Mouse (Mus musculus): ENCODE results near the gene Etv6. TPM values are rescaled to one million over a fixed set of nuclear protein-coding genes. Genes with fewer than 3 reads are reported as not detected.

Etv6 gene
- total and polyA plus RNA-seq, 3 experiments, result 12.6 to 25.9 TPM; not detected in 1

GRCm38 (mm10) chr6:134083428-134083827 lies 47.9 kb downstream of the Etv6 start:
- Histone ChIP-seq H3K36me3 (ENCODE audit: control insufficient read depth in 1 of 2, insufficient read depth in 2 of 2, low read length in 2 of 2) (peaks cover 6 to 18% of the 10 kb centered on the region in 2 experiments), H3K27me3 (ENCODE audit: control insufficient read depth in 1 of 2, insufficient read depth in 2 of 2, low read length in 2 of 2) (no peaks in the 10 kb centered on the region), H3K4me1 (ENCODE audit: control insufficient read depth in 1 of 2, insufficient read depth in 2 of 2, low read length in 2 of 2) (peaks cover 3 to 17% of the 10 kb centered on the region in 2 experiments), H3K27ac (ENCODE audit: control insufficient read depth, low read depth, low read length) (peak overlapping the region; percentile 97), H3K9ac (ENCODE audit: control insufficient read depth, low read depth, low read length, poor library complexity, severe bottlenecking) (peak overlapping the region; percentile 68), H3K79me2 (ENCODE audit: control insufficient read depth, insufficient read depth, low read length, poor library complexity) (peaks cover 18% of the 10 kb centered on the region), H3K9me3 (replicated peaks; ENCODE audit: insufficient read depth, low read length) (no peaks in the 10 kb centered on the region), H3K4me3 (ENCODE audit: control insufficient read depth in 1 of 2, insufficient read depth in 1 of 2, low read depth in 2 of 2, low read length in 2 of 2) (peak overlapping the region in 1 of 2 experiments; percentile 25; a peak in 2 of 4 replicates)
- DNase-seq (ENCODE audit: low read depth, low spot score), result peak; percentile 57
- TF ChIP-seq MAFK (IDR thresholded peaks at IDR 0.05; ENCODE audit: borderline replicate concordance, low read depth, low read length), result no peak
- TF ChIP-seq ZNF384 (IDR thresholded peaks at IDR 0.05; ENCODE audit: low read depth, low read length), result no peak
- TF ChIP-seq NRF1 (IDR thresholded peaks at IDR 0.05; ENCODE audit: insufficient read depth, low read depth, low read length, poor library complexity, severe bottlenecking), result no peak
- TF ChIP-seq CHD1 (IDR thresholded peaks at IDR 0.05; ENCODE audit: low read depth, low read length), result no peak
- TF ChIP-seq JUND (IDR thresholded peaks at IDR 0.05; ENCODE audit: low read depth, low read length), result peak; percentile 73; the same call in 1 of the 2 replicates
- no peak for TF ChIP-seq CHD2 (IDR thresholded peaks at IDR 0.05; ENCODE audit: low read length)
- peak in 1 of 2 experiments; percentile 18; a peak in 1 of 4 replicates for TF ChIP-seq EP300 (IDR thresholded peaks at IDR 0.05; ENCODE audit: low read depth in 1 of 2, low read length in 2 of 2)
- TF ChIP-seq POLR2AphosphoS2 (IDR thresholded peaks at IDR 0.05; ENCODE audit: low read length), result no peak
- TF ChIP-seq SIN3A (IDR thresholded peaks at IDR 0.05; ENCODE audit: low read length), result no peak
- no peak for TF ChIP-seq MYC (IDR thresholded peaks at IDR 0.05; ENCODE audit: low read depth, low read length)
- no peak for TF ChIP-seq RCOR1 (IDR thresholded peaks at IDR 0.05; ENCODE audit: low read depth, low read length)
- TF ChIP-seq BHLHE40 (IDR thresholded peaks at IDR 0.05; ENCODE audit: borderline replicate concordance, low read depth, low read length), result no peak
- 0 out of 2 replicates have a peak, but pooled peaks have one; percentile 11 for TF ChIP-seq GATA1 (IDR thresholded peaks at IDR 0.05; ENCODE audit: low read depth, low read length)

GRCm38 (mm10) chr6:134086351-134086750 lies 50.9 kb downstream of the Etv6 start:
- Histone ChIP-seq H3K4me1 (ENCODE audit: control insufficient read depth in 1 of 2, insufficient read depth in 2 of 2, low read length in 2 of 2) (peaks cover 3 to 17% of the 10 kb centered on the region in 2 experiments), H3K27ac (ENCODE audit: control insufficient read depth, low read depth, low read length) (no peak overlapping the region), H3K79me2 (ENCODE audit: control insufficient read depth, insufficient read depth, low read length, poor library complexity) (peaks cover 15% of the 10 kb centered on the region), H3K4me3 (ENCODE audit: control insufficient read depth in 1 of 2, insufficient read depth in 1 of 2, low read depth in 2 of 2, low read length in 2 of 2) (no peak overlapping the region), H3K27me3 (ENCODE audit: control insufficient read depth in 1 of 2, insufficient read depth in 2 of 2, low read length in 2 of 2) (no peaks in the 10 kb centered on the region), H3K9me3 (replicated peaks; ENCODE audit: insufficient read depth, low read length) (no peaks in the 10 kb centered on the region), H3K36me3 (ENCODE audit: control insufficient read depth in 1 of 2, insufficient read depth in 2 of 2, low read length in 2 of 2) (peaks cover 10 to 23% of the 10 kb centered on the region in 2 experiments), H3K9ac (ENCODE audit: control insufficient read depth, low read depth, low read length, poor library complexity, severe bottlenecking) (no peak overlapping the region)
- DNase-seq (ENCODE audit: low read depth, low spot score), result no peak
- TF ChIP-seq TCF12 (IDR thresholded peaks at IDR 0.05; ENCODE audit: low read depth, low read length), result no peak
- no peak for TF ChIP-seq POLR2AphosphoS2 (IDR thresholded peaks at IDR 0.05; ENCODE audit: low read length)
- TF ChIP-seq ZNF384 (IDR thresholded peaks at IDR 0.05; ENCODE audit: low read depth, low read length), result no peak
- TF ChIP-seq SMC3 (IDR thresholded peaks at IDR 0.05; ENCODE audit: low read depth, low read length), result no peak
- no peak for TF ChIP-seq ELF1 (IDR thresholded peaks at IDR 0.05; ENCODE audit: low read depth, low read length)
- TF ChIP-seq NRF1 (IDR thresholded peaks at IDR 0.05; ENCODE audit: insufficient read depth, low read depth, low read length, poor library complexity, severe bottlenecking), result no peak
- no peak for TF ChIP-seq ZC3H11A (IDR thresholded peaks at IDR 0.05; ENCODE audit: low read depth, low read length)
- TF ChIP-seq SIN3A (IDR thresholded peaks at IDR 0.05; ENCODE audit: low read length), result no peak
- no peak for TF ChIP-seq UBTF (IDR thresholded peaks at IDR 0.05; ENCODE audit: borderline replicate concordance, insufficient read depth, low read depth, low read length)
- TF ChIP-seq MYB (IDR thresholded peaks at IDR 0.05; ENCODE audit: low read depth, low read length), result no peak
- no peak for TF ChIP-seq KAT2A (conservative IDR thresholded peaks at IDR 0.05; ENCODE audit: low read depth, low read length)
- no peak for TF ChIP-seq MEF2A (IDR thresholded peaks at IDR 0.05; ENCODE audit: extremely low read depth, insufficient replicate concordance, low read depth, low read length, poor library complexity, severe bottlenecking)
- no peak for TF ChIP-seq JUND (IDR thresholded peaks at IDR 0.05; ENCODE audit: low read depth, low read length)
- TF ChIP-seq ETS1 (IDR thresholded peaks at IDR 0.05; ENCODE audit: low read depth, low read length), result no peak
- TF ChIP-seq RAD21 (IDR thresholded peaks at IDR 0.05; ENCODE audit: low read depth, low read length), result no peak
- no peak for TF ChIP-seq TBP (IDR thresholded peaks at IDR 0.05; ENCODE audit: low read depth, low read length)
- TF ChIP-seq NELFE (IDR thresholded peaks at IDR 0.05; ENCODE audit: low read depth, low read length), result no peak
- no peak for TF ChIP-seq ZMIZ1 (IDR thresholded peaks at IDR 0.05; ENCODE audit: low read depth, low read length)
- no peak for TF ChIP-seq USF1 (IDR thresholded peaks at IDR 0.05; ENCODE audit: low read depth, low read length)
